Mouse (Mus musculus) erythroblast, embryonic 14.5 days (primary cell): ENCODE measurements around the gene Tex21.

Source experiments
- GATA1 ChIP-seq: IDR thresholded peaks from 2 replicates; pipeline ENCODE4 v1.6.1; 2012; ENCODE audit warnings: low read length, inconsistent platforms, mixed read lengths
- TAL1 ChIP-seq: IDR thresholded peaks from 3 replicates; pipeline ENCODE4 v1.6.1; 2012; ENCODE audit warnings: low read length, inconsistent platforms, mixed read lengths

DNA sequence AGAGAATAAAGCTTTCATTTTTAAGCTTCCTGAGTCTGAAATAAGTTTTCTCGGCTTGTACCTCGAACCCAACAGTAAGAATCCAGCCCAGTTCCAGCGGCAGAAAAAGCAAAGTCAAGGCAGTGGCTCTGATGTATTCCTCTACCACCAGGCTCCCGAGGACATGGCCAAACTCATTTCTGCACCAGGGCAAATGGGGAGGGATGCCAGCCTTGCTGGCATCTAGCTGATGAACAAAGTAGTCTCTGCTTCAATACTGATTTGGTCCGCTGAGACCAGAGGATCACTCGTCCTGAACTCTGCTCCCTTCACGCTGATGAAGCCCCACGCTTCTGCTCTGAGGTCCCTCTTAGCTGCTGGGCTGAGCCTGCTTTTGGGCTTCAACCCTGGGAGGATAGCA lies 7.4 kb upstream of the Tex21 start:
- no peak for TF ChIP-seq GATA1
- TF ChIP-seq TAL1, result no peak
